Mouse (Mus musculus) embryonic facial prominence, embryonic 10.5 days (tissue): Measurements from ENCODE around the gene Ces1a. TPM values are rescaled to one million over a fixed set of nuclear protein-coding genes. Genes with fewer than 3 reads are reported as not detected.

Experiments used
- DNase-seq: peaks from one replicate; pipeline ENCODE4 v3.0.0-alpha.2; 2017; ENCODE audit warnings: low spot score
- H3K27ac ChIP-seq: fragments of 300-500 bp; sonication (generic); replicated peaks from 2 replicates; pipeline ENCODE4 v1.5.1; 2016; ENCODE audit warnings: mild to moderate bottlenecking
- H3K27me3 ChIP-seq: fragments of 300-500 bp; sonication (generic); replicated peaks from 2 replicates; pipeline ENCODE4 v1.6.1; 2016; ENCODE audit warnings: low read depth, mild to moderate bottlenecking; ENCODE audit not compliant: poor library complexity, severe bottlenecking
- H3K36me3 ChIP-seq: fragments of 300-500 bp; sonication (generic); replicated peaks from 2 replicates; pipeline ENCODE4 v1.6.1; 2016; ENCODE audit warnings: mild to moderate bottlenecking, moderate library complexity
- H3K4me1 ChIP-seq: fragments of 300-500 bp; sonication (generic); 2 replicates; pipeline ENCODE4 v1.6.1; 2016
- H3K4me3 ChIP-seq: fragments of 300-500 bp; sonication (generic); 2 replicates; pipeline ENCODE4 v1.5.1; 2016; ENCODE audit warnings: mild to moderate bottlenecking, moderate library complexity
- H3K9me3 ChIP-seq: fragments of 300-500 bp; sonication (generic); 2 replicates; pipeline ENCODE4 v1.6.1; 2016; ENCODE audit warnings: mild to moderate bottlenecking
- WGBS: fragments of 180-500 bp; shearing (Covaris S2); methylation state at CpG from one replicate; pipeline ENCODE4 v1.1.7; 2016; 5-methylcytosine and 5-hydroxymethylcytosine counted together
- polyA plus RNA-seq: library from polyadenylated mRNA; unstranded; fragments of >200 nt; fragmentation: Nextera tagmentation; extraction: Ambion mirVana; gene quantifications from 2 replicates; pipeline ENCODE4 v1.2.1, GENCODE M21; 2016

The Ces1a gene
- polyA plus RNA-seq, 1 experiment from 2014 or later, result not detected

DNA sequence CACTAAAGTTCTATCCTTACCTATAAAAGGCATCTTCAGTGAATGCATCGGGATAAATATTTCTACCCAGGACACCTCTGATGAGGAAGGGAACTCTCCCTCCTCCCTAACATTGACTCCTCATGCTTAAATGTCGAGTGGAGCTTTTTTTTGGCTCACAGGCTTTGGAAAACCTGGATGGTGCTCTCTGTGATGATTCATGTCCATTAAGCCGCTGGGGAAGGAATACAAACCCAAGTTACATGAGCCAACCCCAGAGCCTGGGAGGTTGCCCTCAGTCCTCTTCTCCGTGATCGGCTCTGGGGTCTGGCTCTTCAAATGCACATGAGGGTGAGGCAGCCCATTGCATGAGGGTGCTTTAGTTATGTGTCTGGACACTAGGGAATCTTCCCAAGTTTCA, 71.3 kb downstream of the Ces1a start:
- H3K4me1 ChIP-seq, result peaks cover 2% of the 10 kb centered on the region; the same call in 1 of the 2 replicates
- no peak for DNase-seq
- H3K4me3 ChIP-seq, result no peak overlapping the region
- WGBS, result 90% methylated on average over 5 of the region's 5 CpGs
- no peaks in the 10 kb centered on the region for H3K36me3 ChIP-seq
- no peaks in the 10 kb centered on the region for H3K27me3 ChIP-seq
- H3K9me3 ChIP-seq, result no peaks in the 10 kb centered on the region
- H3K27ac ChIP-seq, result no peak overlapping the region

DNA sequence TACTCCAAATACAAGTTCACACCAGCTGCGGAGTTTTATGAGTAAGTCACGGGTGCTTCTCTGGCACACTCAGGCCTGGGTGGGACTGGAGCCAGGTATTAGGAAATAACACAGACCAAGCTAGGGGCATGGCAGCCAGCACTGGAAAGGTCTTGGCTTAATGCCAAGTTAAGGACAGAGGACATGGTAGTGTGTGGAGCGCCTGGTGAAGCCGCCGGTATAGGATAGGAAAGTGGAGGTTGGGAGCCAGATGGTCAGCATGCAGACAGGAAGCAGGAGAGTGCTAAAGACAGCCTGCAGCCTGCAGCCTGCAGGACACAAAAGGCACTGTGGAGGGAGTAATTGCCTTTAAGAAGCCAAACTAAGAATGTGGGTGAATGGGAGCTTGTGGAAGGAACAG, 75.0 kb downstream of the Ces1a start:
- peaks cover 2% of the 10 kb centered on the region; the same call in 1 of the 2 replicates for H3K4me1 ChIP-seq
- no peaks in the 10 kb centered on the region for H3K36me3 ChIP-seq
- no peaks in the 10 kb centered on the region for H3K9me3 ChIP-seq
- H3K27ac ChIP-seq, result no peak overlapping the region
- 74% methylated on average over 5 of the region's 5 CpGs for WGBS
- DNase-seq, result no peak
- H3K27me3 ChIP-seq, result no peaks in the 10 kb centered on the region
- H3K4me3 ChIP-seq, result no peak overlapping the region

Other genes starting within 250 kb of the Ces1a start
- 103 and 120 TPM in 2 replicates for gene Mmp2, start 220.9 kb downstream of the Ces1a start, polyA plus RNA-seq
- 3.1 and 4.3 TPM in 2 replicates for gene Lpcat2, start 192.9 kb downstream of the Ces1a start, polyA plus RNA-seq
- 0.25 TPM in 1 of 2 replicates, not detected in the other for gene Capns2, start 146.8 kb downstream of the Ces1a start, polyA plus RNA-seq
- gene Slc6a2, start 88.1 kb downstream of the Ces1a start, polyA plus RNA-seq, result 0.02 and 0.11 TPM in 2 replicates
- gene Ces1b, start 31.8 kb upstream of the Ces1a start, polyA plus RNA-seq, result not detected in 2 replicates
- gene Ces1c, start 83.1 kb upstream of the Ces1a start, polyA plus RNA-seq, result not detected in 2 replicates
- 1.7 and 1.8 TPM in 2 replicates for gene Ces1d, start 149.6 kb upstream of the Ces1a start, polyA plus RNA-seq
- not detected in 2 replicates for gene Ces1e, start 181.4 kb upstream of the Ces1a start, polyA plus RNA-seq
- not detected in 2 replicates for gene Ces1f, start 231.6 kb upstream of the Ces1a start, polyA plus RNA-seq